Mouse (Mus musculus) hindbrain, embryonic 15.5 days (tissue): ENCODE data around the gene Hmg20a. TPM values are rescaled to one million over a fixed set of nuclear protein-coding genes. Genes with fewer than 3 reads are reported as not detected.

Experiments
- ATAC-seq: fragments of 200-750 bp; cut with Nextera tagmentation; 2 replicates; pipeline ENCODE4 v1.8.0; 2017; ENCODE audit warnings: low read depth, moderate number of reproducible peaks, moderate TSS enrichment; ENCODE audit not compliant: low FRiP score
- H3K27ac ChIP-seq: fragments of 300-500 bp; sonication (generic); replicated peaks from 2 replicates; pipeline ENCODE4 v1.5.1; 2015; ENCODE audit warnings: mild to moderate bottlenecking, inconsistent platforms
- H3K27me3 ChIP-seq: fragments of 300-500 bp; sonication (generic); 2 replicates; pipeline ENCODE4 v1.6.1; 2015; ENCODE audit warnings: control low read depth, inconsistent platforms
- H3K36me3 ChIP-seq: fragments of 300-500 bp; sonication (generic); 2 replicates; pipeline ENCODE4 v1.6.1; 2015; ENCODE audit warnings: control low read depth, inconsistent platforms
- H3K4me1 ChIP-seq: fragments of 300-500 bp; sonication (generic); replicated peaks from 2 replicates; pipeline ENCODE4 v1.6.1; 2015; ENCODE audit warnings: control low read depth, inconsistent platforms
- H3K4me2 ChIP-seq: fragments of 300-500 bp; sonication (generic); 2 replicates; pipeline ENCODE4 v1.6.1; 2015; ENCODE audit warnings: moderate library complexity, mild to moderate bottlenecking, inconsistent platforms
- H3K4me3 ChIP-seq: fragments of 300-500 bp; sonication (generic); 2 replicates; pipeline ENCODE4 v1.5.1; 2015; ENCODE audit warnings: mild to moderate bottlenecking, inconsistent platforms
- H3K9ac ChIP-seq: fragments of 300-500 bp; sonication (generic); 2 replicates; pipeline ENCODE4 v1.6.1; 2015; ENCODE audit warnings: inconsistent platforms
- H3K9me3 ChIP-seq: fragments of 300-500 bp; sonication (generic); 2 replicates; pipeline ENCODE4 v1.6.1; 2016; ENCODE audit warnings: control low read depth, inconsistent platforms
- WGBS: fragments of 180-500 bp; shearing (Covaris S2); methylation state at CpG from one replicate; pipeline ENCODE4 v1.1.7; 2015; 5-methylcytosine and 5-hydroxymethylcytosine counted together
- polyA plus RNA-seq: library from polyadenylated mRNA; unstranded; fragments of >200 nt; fragmentation: Nextera tagmentation; extraction: Ambion mirVana; gene quantifications from 2 replicates; pipeline ENCODE4 v1.2.1, GENCODE M21; 2015

Gene Hmg20a
- polyA plus RNA-seq, 1 experiment from 2014 or later, result 78.3 TPM

GRCm38 (mm10) chr9:56482623-56483022, 64.2 kb downstream of the Hmg20a start:
- no peaks in the 10 kb centered on the region for H3K9me3 ChIP-seq
- WGBS, result 92% methylated on average over 4 of the region's 4 CpGs
- H3K4me2 ChIP-seq, result no peak overlapping the region
- H3K27me3 ChIP-seq, result no peaks in the 10 kb centered on the region
- no peak overlapping the region for H3K4me3 ChIP-seq
- H3K36me3 ChIP-seq, result peaks cover 19% of the 10 kb centered on the region
- no peak for ATAC-seq
- no peak overlapping the region for H3K9ac ChIP-seq
- no peak overlapping the region for H3K27ac ChIP-seq
- H3K4me1 ChIP-seq, result 0 out of 2 replicates have a peak, but pooled peaks cover 7% of the 10 kb centered on the region

DNA sequence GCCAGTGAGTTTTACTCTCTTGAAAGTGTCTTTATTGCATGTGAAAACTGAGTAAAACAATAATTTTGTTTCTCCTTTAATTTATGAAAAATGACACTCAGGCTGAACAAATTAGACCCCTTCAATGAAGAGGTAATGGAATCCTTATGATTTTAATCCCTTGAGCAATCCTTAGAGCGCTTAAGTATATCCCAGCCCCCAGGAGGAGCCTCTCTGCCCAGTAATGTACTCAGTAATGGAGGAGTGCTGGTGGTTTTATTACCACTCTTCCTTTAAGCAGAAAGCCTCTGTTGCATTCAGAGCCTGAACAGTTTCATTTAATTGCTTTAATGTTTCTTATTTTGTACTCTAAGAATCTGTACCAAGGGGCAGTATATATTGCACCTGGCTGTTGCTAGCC, 67.0 kb downstream of the Hmg20a start:
- Histone ChIP-seq H3K9ac (no peak overlapping the region), H3K27ac (peak overlapping the region; percentile 38; the same call in 1 of the 2 replicates), H3K9me3 (no peaks in the 10 kb centered on the region), H3K4me3 (no peak overlapping the region), H3K4me1 (0 out of 2 replicates have a peak, but pooled peaks cover 7% of the 10 kb centered on the region), H3K4me2 (no peak overlapping the region), H3K27me3 (no peaks in the 10 kb centered on the region), H3K36me3 (peaks cover 36% of the 10 kb centered on the region)
- 74% methylated on average over 1 of the region's 1 CpGs for WGBS
- ATAC-seq, result no peak

DNA sequence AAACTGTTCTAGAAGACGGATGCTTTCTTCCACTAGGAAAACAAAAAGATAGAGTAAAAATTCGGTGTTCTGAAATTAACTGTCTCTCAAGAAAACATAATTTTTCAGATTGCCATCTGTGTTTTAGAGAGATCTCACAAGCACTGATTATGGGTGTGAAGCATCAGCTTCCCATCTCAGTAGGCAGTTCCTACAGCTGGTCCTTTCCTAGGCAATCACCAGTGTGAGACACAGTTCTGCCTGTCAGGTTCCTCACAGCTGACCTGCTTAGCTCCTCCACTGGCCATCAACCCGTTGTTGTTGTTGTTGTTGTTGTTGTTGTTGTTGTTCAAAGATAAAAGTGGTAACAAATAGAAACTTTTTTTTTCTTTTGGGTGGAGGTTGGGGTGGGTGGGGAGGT, 67.7 kb downstream of the Hmg20a start:
- 89% methylated on average over 3 of the region's 3 CpGs for WGBS
- Histone ChIP-seq H3K9ac (no peak overlapping the region), H3K9me3 (no peaks in the 10 kb centered on the region), H3K4me1 (0 out of 2 replicates have a peak, but pooled peaks cover 7% of the 10 kb centered on the region), H3K27ac (no peak overlapping the region), H3K4me2 (no peak overlapping the region), H3K4me3 (no peak overlapping the region), H3K36me3 (peaks cover 42% of the 10 kb centered on the region), H3K27me3 (no peaks in the 10 kb centered on the region)
- no peak for ATAC-seq

DNA sequence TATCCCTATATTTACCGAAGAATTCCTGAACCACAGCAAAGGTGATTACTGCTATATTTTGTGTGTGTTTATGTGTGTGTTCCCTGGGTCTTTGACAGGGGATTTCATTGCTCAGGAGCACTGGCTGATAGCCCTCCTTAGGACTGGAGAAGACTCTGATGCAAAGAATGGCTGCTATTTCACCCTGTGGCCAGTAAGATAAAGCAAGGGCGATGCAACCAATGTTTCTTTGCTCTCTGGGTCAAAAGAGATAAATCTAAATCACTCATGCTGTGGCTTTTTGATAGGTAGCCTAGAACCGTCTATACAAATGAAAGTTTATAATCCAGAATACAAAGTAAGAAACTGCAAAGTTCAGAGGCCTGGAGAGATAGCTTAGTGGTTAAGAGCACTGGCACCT, 69.2 kb downstream of the Hmg20a start:
- Histone ChIP-seq H3K9me3 (no peaks in the 10 kb centered on the region), H3K4me1 (0 out of 2 replicates have a peak, but pooled peaks cover 7% of the 10 kb centered on the region), H3K27me3 (no peaks in the 10 kb centered on the region), H3K9ac (no peak overlapping the region), H3K4me2 (no peak overlapping the region), H3K36me3 (peaks cover 38% of the 10 kb centered on the region), H3K27ac (no peak overlapping the region), H3K4me3 (no peak overlapping the region)
- no peak for ATAC-seq
- WGBS, result 94% methylated on average over 3 of the region's 3 CpGs

GRCm38 (mm10) chr9:56492391-56492790, 74.0 kb downstream of the Hmg20a start:
- no peaks in the 10 kb centered on the region for H3K27me3 ChIP-seq
- no peak for ATAC-seq
- peaks cover 21% of the 10 kb centered on the region for H3K4me1 ChIP-seq
- WGBS, result 36% methylated on average over 3 of the region's 3 CpGs
- peaks cover 33% of the 10 kb centered on the region for H3K36me3 ChIP-seq
- no peak overlapping the region for H3K4me3 ChIP-seq
- H3K9me3 ChIP-seq, result no peaks in the 10 kb centered on the region
- peak overlapping the region; percentile 0; the same call in 1 of the 2 replicates for H3K27ac ChIP-seq
- H3K9ac ChIP-seq, result no peak overlapping the region
- no peak overlapping the region for H3K4me2 ChIP-seq

DNA sequence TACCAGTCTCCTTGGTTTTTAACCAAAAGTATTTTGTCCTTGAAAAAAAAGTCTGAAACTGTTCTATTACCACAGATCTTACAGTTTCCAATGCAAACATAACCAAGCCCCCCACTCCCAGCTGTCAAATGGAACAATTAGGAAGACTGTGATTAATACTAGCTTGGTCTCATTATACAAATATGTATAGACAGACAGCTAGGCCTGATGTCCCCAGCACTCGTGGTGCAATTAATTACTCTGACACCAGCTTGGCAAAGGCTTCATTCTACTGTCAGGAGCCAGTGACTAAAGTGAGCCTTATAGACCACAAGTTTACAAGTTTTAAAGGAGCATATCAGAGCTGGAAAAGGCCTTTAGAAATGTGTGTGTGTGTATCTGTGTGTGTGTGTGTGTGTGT, 74.5 kb downstream of the Hmg20a start:
- H3K36me3 ChIP-seq, result peaks cover 33% of the 10 kb centered on the region
- peaks cover 24% of the 10 kb centered on the region for H3K4me1 ChIP-seq
- no peak overlapping the region for H3K4me3 ChIP-seq
- no peaks in the 10 kb centered on the region for H3K9me3 ChIP-seq
- H3K27ac ChIP-seq, result 0 out of 2 replicates have a peak overlapping the region, but pooled peaks have one; percentile 0
- no peak overlapping the region for H3K9ac ChIP-seq
- H3K27me3 ChIP-seq, result no peaks in the 10 kb centered on the region
- H3K4me2 ChIP-seq, result no peak overlapping the region
- WGBS, result 20% methylated on average over 1 of the region's 1 CpGs
- no peak for ATAC-seq

DNA sequence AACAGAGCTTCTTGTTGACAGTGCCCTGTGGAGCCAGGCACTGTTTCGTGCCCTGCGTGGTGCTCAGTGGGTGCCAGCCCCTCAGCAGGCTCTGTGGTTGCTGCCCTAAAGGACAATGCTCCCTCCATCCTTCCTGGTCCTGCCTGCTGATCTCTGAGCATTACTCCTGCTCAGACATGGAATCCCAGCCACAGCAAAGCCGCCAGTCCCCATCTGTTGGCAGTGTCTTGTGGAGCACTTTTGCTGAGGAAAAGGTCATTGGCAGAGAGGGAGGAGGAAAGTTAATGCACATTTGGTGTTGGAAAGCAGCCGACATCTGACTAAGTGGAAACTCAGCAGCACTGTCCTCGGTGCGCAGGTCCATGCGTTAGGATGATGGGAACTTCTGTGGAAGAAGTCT, 76.7 kb downstream of the Hmg20a start:
- Histone ChIP-seq H3K4me1 (peaks cover 28% of the 10 kb centered on the region), H3K27ac (peak overlapping the region; percentile 58), H3K9me3 (no peaks in the 10 kb centered on the region), H3K9ac (no peak overlapping the region), H3K36me3 (peaks cover 18% of the 10 kb centered on the region), H3K27me3 (no peaks in the 10 kb centered on the region), H3K4me3 (no peak overlapping the region), H3K4me2 (no peak overlapping the region)
- peak; percentile 57 for ATAC-seq
- WGBS, result 40% methylated on average over 7 of the region's 7 CpGs

DNA sequence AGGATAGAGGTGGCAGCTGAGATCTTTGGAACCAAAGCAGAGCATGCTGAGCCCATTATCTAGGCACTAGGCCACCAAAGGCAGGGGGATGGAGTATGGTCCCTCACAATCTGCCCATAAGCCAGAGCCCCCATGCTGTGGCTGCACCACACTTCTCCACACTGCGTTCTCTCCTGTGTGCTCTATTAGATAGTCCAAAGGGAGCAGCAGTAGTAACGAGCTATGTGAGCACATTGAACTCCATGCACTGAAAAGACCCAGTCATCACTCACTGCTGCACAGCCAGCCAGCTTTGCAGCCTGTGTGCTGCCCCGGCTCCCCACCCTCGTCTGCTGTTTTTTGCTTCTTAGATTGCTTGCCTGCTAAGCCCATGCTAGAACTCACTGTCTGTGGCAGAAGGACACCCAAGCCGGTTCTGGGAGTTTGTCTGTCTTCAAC, 77.4 kb downstream of the Hmg20a start:
- H3K36me3 ChIP-seq, result peaks cover 11% of the 10 kb centered on the region
- WGBS, result 25% methylated on average over 5 of the region's 5 CpGs
- no peak overlapping the region for H3K4me2 ChIP-seq
- H3K4me1 ChIP-seq, result peaks cover 28% of the 10 kb centered on the region
- no peaks in the 10 kb centered on the region for H3K27me3 ChIP-seq
- peak; percentile 39; the same call in 1 of the 2 replicates for ATAC-seq
- no peaks in the 10 kb centered on the region for H3K9me3 ChIP-seq
- H3K9ac ChIP-seq, result no peak overlapping the region
- H3K4me3 ChIP-seq, result no peak overlapping the region
- H3K27ac ChIP-seq, result peak overlapping the region; percentile 58

GRCm38 (mm10) chr9:56496567-56496966, 78.2 kb downstream of the Hmg20a start:
- Histone ChIP-seq H3K4me2 (no peak overlapping the region), H3K27me3 (no peaks in the 10 kb centered on the region), H3K4me3 (no peak overlapping the region), H3K9me3 (no peaks in the 10 kb centered on the region), H3K36me3 (peaks cover 5% of the 10 kb centered on the region), H3K27ac (peak overlapping the region; percentile 58), H3K4me1 (peaks cover 29% of the 10 kb centered on the region), H3K9ac (no peak overlapping the region)
- ATAC-seq, result no peak
- WGBS, result 91% methylated on average over 5 of the region's 5 CpGs

GRCm38 (mm10) chr9:56497181-56497864, 78.9 kb downstream of the Hmg20a start:
- peaks cover 37% of the 10 kb centered on the region for H3K4me1 ChIP-seq
- no peak for ATAC-seq
- 67% methylated on average over 5 of the region's 5 CpGs for WGBS

DNA sequence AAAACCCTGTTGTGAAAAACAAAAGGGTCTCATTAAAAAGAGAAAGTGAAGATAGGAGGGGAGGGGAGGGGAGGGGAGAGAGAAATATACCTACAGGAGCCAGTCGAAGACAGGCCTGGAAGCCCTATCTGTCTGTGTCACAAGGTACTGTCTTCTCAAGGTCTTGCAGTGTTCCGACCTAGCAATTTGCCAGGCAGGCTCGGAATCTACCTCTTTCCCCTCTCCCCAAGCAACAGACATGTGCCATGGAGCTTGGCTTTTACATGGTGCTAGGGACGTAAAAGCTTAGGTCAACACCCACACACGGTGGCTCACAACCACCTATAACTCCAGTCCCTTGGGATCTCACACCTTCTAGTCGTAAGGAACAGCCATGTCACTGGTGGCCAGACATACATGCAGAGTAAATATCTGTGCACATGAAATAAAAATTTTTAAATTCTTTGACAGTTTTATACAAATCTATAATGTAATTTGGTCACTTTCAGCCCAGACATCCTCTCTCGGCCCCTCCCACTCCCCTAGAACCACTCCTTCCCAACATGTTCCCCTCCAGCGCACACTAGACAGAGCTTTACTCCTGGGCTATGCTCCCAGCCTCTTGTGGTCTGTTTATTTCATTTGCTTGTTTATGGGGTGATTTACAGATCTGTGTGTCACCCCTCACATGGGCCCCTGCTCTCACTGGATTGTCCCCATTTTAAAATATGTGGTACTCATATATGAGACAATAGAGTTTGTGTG, 81.1 kb downstream of the Hmg20a start:
- Histone ChIP-seq H3K4me2 (no peak overlapping the region), H3K36me3 (0 out of 2 replicates have a peak, but pooled peaks cover 4% of the 10 kb centered on the region), H3K4me3 (no peak overlapping the region), H3K27me3 (no peaks in the 10 kb centered on the region), H3K27ac (no peak overlapping the region), H3K9ac (no peak overlapping the region), H3K4me1 (peaks cover 56% of the 10 kb centered on the region), H3K9me3 (no peaks in the 10 kb centered on the region)
- 88% methylated on average over 8 of the region's 8 CpGs for WGBS
- ATAC-seq, result no peak

More at GRCm38 (mm10) chr9:56497181-56497864, 78.9 kb downstream of the Hmg20a start:
- Histone ChIP-seq H3K27me3 (no peaks in the 10 kb centered on the region), H3K9ac (no peak overlapping the region), H3K9me3 (no peaks in the 10 kb centered on the region), H3K27ac (peak overlapping the region; percentile 36), H3K4me3 (no peak overlapping the region), H3K36me3 (0 out of 2 replicates have a peak, but pooled peaks cover 4% of the 10 kb centered on the region), H3K4me2 (no peak overlapping the region)

GRCm38 (mm10) chr9:56500893-56501590, 82.6 kb downstream of the Hmg20a start:
- H3K9ac ChIP-seq, result no peak overlapping the region
- ATAC-seq, result no peak
- H3K27me3 ChIP-seq, result no peaks in the 10 kb centered on the region
- no peak overlapping the region for H3K27ac ChIP-seq
- peaks cover 54% of the 10 kb centered on the region for H3K4me1 ChIP-seq
- 64% methylated on average over 8 of the region's 8 CpGs for WGBS
- H3K9me3 ChIP-seq, result no peaks in the 10 kb centered on the region
- H3K36me3 ChIP-seq, result no peaks in the 10 kb centered on the region
- H3K4me3 ChIP-seq, result no peak overlapping the region
- no peak overlapping the region for H3K4me2 ChIP-seq
